Mouse (Mus musculus): ENCODE measurements around the gene Ffar1. TPM values are rescaled to one million over a fixed set of nuclear protein-coding genes. Genes with fewer than 3 reads are reported as not detected.

The Ffar1 gene
- total RNA-seq (2015) (not detected in 2 replicates), total RNA-seq (2017) (not detected in 2 replicates)

GRCm38 (mm10) chr7:30861464-30861863 is at the start of gene Ffar1:
Gene Ffar1 (minus strand): TSS chr7:30861564.
- no peak for ATAC-seq (replicated peaks; ENCODE audit: poor library complexity)

GRCm38 (mm10) chr7:30909773-30910172 is 48.4 kb upstream of the Ffar1 start:
- ATAC-seq (replicated peaks; ENCODE audit: poor library complexity) = peak; percentile 29

DNA sequence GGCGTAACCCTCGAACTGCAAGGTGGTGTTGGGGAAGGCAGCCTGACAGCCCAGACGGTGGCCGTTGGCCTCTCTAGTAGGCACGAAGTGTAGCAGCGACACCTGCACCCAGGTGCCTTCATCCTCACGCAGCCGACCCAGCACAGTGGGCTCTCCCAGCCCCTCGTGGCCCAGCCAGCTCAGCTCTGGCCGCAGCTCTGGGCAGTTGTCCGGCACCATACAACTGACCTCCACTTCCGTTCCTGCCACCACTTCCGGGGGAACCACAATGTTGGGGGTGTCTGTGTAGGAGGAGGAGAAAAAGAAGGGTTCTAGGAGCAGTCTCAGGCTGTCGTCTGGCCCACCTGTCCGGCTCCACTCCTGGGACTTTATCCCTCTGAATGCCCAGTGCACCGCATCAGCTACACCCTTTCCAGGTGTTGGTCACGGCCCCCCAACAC is 47.6 kb upstream of the Ffar1 start:
- peak; percentile 17; the same call in 1 of the 2 replicates for ATAC-seq (replicated peaks; ENCODE audit: poor library complexity)

- ATAC-seq (replicated peaks; ENCODE audit: poor library complexity) = peak; percentile 64
These were observed 47.1 kb upstream of the Ffar1 start for GRCm38 (mm10) chr7:30908277-30908991.

GRCm38 (mm10) chr7:30904042-30904441 is 42.7 kb upstream of the Ffar1 start:
- peak; percentile 63 for ATAC-seq (replicated peaks; ENCODE audit: poor library complexity)

DNA sequence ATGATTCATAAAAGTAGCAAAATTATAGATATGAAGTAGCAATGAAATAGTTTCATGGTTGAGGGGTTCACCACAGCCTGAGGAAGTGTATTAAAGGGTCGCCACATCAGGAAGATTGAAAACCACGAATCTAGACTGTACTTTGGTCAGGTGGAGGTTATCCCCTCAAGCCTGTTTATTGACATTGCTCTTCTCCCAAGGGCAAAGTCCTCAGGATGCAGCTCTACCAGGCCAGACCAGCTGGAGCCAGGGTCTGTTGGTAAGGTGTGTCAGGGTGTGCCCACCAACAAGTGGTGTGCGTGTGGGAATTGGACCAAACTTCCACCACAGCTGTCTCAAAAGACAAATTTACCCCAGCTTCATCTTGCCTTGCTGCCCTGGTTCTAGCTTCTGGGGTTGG is 33.9 kb upstream of the Ffar1 start:
- ATAC-seq (replicated peaks; ENCODE audit: poor library complexity) = no peak

DNA sequence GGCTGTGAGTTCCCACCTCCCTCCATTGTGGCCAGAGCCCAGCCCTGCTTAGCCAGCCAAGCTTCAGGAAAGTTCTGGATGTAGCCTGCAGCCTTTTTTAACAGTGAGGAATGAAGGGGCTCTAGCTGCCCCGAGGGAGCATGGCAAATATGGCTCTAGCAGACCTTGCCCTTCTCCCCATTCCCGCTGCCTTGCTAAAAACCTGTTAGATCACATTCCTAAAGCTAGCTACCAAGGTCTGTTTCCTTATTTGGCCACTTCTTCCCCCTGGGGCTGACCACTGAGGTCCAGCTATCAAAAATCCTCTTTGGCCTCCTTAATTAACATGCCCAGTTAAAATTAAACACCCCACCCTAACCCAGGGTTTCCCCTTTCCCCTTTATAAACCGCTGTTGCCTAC is 31.2 kb upstream of the Ffar1 start:
- no peak for ATAC-seq (replicated peaks; ENCODE audit: poor library complexity)

- ATAC-seq (replicated peaks; ENCODE audit: poor library complexity) = no peak
These were observed 30.4 kb upstream of the Ffar1 start for GRCm38 (mm10) chr7:30891746-30892145.

DNA sequence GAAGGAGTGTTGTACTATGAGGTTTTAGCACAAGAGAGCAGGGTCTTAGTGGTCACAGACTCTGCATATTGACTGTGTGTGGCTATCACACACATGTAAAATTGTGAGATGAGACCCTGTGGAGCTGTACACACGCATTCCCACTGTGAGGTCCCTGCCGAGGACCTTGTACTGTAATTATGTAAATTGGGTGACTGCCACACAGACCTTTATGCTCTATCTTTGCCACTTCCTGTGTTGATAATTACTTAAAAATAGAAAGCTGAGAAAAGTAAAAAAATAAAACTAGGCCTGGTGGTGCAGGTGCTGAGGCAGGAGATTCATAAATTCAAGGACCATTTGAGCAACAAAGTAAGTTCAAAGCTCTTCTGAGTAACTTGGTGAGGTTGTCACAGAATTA is 29.3 kb upstream of the Ffar1 start:
- no peak for ATAC-seq (replicated peaks; ENCODE audit: poor library complexity)

DNA sequence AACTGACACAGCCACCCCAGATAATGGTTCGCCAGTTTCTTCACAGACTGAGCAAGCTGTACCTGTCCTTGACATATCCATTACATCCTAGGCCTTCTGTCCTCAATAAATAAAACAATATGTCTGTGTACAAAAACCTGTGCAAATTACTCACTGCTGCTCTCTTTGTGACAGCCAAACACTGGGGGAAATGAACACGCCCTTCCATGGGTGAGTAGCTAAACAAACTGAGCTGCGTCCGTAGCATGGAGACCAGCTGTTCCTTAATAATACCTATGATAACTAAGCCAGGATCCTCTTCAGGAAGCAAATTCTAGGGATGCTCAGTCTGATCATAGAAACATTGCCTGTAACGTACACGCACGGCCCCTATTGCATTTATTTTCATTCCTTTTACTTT is 27.4 kb upstream of the Ffar1 start:
- no peak for ATAC-seq (replicated peaks; ENCODE audit: poor library complexity)

DNA sequence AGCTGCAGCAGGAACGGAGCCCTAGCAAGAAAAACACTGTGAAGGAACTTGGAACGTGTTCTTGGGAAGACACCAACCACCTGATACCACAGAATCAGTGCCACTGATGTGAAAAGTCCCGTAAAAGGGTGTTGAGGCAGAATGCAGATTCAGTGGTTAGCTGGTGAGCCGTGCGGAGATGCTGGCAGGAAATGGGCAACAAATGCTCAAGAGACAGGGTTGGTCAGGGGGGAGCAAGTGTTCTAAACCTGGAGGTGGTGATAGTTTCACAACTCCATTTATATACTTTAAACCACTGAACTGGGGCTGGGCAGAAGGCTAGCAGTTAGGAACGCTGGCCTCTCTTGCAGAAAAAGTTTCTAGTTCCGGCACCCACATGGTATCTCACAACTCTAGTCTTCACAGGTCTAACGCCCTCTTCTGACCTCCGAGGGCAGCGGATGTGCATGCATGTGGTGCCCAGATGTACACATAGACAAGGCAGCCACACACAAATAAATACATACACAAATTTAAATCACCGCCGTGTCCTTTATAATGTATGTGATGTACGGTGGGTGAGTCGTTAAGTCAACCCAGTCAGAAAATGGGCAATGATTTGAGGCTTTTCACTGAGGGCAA is 26.3 kb upstream of the Ffar1 start:
- ATAC-seq (replicated peaks; ENCODE audit: poor library complexity) = peak; percentile 87

DNA sequence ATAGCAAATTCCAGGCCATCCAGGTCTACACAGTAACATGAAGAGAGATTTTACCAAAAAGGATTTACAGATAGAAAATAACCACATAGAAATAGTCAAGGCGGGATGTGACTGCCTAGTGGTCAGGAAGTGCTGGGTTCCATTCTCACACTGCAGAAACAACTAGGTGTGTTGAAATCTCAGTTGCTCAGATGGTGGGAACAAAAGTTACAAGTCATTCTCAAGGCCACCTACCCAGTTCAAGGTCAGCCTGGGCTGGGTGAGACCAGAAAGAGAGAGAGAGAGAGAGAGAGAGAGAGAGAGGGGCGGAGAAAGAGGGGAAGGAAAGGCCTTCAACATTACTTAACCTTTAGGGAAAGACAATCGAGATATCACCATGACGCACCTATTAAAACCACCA is 25.5 kb upstream of the Ffar1 start:
- peak; percentile 56 for ATAC-seq (replicated peaks; ENCODE audit: poor library complexity)

DNA sequence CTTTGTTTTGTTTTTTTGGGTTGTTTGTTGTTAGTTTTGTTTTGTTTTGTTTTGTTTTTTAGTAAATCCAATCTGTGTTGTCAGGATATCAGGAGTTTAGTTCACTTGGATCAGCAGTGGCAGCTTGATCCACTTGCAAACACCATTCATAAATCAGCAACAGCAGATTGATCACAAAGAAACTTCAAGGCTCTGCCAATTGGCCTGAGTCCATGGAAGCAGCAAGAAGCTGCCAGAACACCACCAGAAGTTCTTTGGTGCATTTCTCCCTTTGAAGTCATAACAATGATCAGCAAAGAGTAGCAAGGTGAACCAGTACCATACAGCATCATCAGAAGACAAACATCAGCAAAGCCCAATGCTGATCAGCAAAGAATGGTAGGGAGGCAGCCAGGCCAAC is 22.7 kb upstream of the Ffar1 start:
- no peak for ATAC-seq (replicated peaks; ENCODE audit: poor library complexity)

- ATAC-seq (replicated peaks; ENCODE audit: poor library complexity) = no peak
These were observed 20.0 kb upstream of the Ffar1 start for GRCm38 (mm10) chr7:30881367-30881766.

DNA sequence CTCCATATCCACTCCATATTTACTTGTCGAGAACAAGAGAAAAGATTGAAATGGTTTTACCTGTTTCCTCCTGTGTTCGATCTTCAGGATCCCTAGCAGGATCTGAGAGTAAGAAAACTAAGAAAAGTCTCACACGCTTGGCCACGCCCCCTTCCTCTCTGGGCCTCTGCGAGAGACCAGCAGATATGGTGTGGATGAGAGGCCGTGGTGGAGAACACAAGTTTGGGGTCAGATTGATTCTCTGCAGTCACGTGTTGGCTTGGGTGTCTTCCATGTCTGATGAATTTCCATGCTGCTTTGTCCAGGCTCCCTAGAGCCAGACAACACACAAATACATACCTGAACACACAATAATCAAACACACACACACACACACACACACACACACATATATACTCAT is 18.8 kb upstream of the Ffar1 start, which contains the start of gene Cd22:
Gene Cd22, minus strand, starts transcription at position 167 of the 400 bp plus-strand sequence.
- 0 out of 2 replicates have a peak, but pooled peaks have one; percentile 29 for ATAC-seq (replicated peaks; ENCODE audit: poor library complexity)

- ATAC-seq (replicated peaks; ENCODE audit: poor library complexity) = no peak
These were observed 17.6 kb upstream of the Ffar1 start for GRCm38 (mm10) chr7:30878950-30879349.

DNA sequence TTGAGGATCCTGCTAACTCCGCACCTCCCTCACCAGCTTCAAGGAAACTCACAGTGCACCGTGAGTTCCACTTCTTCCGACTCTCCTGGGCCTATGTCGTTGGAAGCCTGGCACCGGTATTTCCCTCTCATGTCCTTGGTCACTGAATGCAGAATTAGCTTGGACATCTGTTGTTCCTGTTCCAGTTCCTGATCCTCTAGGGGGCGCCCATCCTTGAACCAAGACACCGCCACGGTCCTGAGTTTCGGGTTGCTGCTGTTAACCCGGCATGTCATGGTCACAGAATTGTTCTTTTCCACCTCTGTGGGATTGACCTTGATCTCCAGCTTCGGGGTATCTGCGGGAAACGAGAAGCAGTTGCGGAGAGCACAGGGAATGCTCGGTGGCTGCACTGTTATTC is 11.7 kb upstream of the Ffar1 start:
- peak; percentile 91 for ATAC-seq (replicated peaks; ENCODE audit: poor library complexity)

DNA sequence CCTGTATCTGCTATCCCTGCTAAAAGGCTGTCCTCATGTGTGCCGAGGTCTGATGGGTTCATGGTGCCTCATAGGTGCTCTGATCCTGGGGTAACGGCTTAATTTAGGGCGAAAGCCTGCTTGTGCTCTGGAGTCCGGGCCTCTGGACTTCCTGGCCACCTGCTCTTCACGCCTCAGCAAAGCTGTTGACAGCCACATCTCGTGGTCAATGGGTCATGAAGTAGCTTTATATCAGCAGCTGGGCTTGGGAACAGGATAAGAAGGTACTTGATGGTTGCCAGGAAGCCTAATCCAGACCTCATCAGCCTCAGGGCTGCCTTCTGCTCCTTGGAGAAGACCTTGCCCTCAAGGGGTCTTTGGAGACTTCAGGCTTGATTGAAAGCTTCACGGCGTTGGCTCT is 2.0 kb upstream of the Ffar1 start:
- no peak for ATAC-seq (replicated peaks; ENCODE audit: poor library complexity)

GRCm38 (mm10) chr7:30859635-30860402 is 1.5 kb downstream of the Ffar1 start:
- ATAC-seq (replicated peaks; ENCODE audit: poor library complexity) = peak; percentile 88

- ATAC-seq (replicated peaks; ENCODE audit: poor library complexity) = peak; percentile 74
These were observed 2.1 kb downstream of the Ffar1 start for GRCm38 (mm10) chr7:30859290-30859634.

DNA sequence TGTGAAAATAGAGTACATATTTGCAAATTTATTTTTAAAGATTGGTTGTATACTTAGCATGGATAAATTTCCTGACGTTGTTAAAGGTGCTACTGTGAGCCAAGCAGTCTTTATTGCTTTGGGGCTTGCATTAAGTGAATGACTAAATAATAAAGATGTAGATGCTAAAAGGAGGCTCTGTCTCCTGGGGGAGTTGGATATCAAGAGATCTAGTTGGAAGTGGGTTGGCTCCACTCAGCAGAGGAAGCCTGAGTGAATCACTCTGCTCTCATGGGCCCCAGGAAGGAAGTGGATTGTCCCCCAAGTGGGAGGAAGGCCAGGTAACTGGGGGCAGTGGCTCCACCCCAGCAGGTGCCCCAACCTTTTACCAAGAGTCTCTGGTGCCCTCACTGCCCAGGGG is 3.6 kb downstream of the Ffar1 start:
- ATAC-seq (replicated peaks; ENCODE audit: poor library complexity) = no peak

GRCm38 (mm10) chr7:30856078-30856477 is 5.3 kb downstream of the Ffar1 start, which contains the start of gene Ffar3:
Gene Ffar3 (minus strand): TSS chr7:30856178.
- ATAC-seq (replicated peaks; ENCODE audit: poor library complexity) = no peak

All from megakaryocyte progenitor cell, adult 5-6 weeks (primary cell).